Mouse (Mus musculus): ENCODE measurements around the gene Klhl26. TPM values are rescaled to one million over a fixed set of nuclear protein-coding genes. Genes with fewer than 3 reads are reported as not detected.
A peak's percentile ranks its signal among the peaks of the same experiment; 100 is the strongest.

The Klhl26 gene
- polyA plus RNA-seq, 1 experiment from 2014 or later: 29.6 TPM

DNA sequence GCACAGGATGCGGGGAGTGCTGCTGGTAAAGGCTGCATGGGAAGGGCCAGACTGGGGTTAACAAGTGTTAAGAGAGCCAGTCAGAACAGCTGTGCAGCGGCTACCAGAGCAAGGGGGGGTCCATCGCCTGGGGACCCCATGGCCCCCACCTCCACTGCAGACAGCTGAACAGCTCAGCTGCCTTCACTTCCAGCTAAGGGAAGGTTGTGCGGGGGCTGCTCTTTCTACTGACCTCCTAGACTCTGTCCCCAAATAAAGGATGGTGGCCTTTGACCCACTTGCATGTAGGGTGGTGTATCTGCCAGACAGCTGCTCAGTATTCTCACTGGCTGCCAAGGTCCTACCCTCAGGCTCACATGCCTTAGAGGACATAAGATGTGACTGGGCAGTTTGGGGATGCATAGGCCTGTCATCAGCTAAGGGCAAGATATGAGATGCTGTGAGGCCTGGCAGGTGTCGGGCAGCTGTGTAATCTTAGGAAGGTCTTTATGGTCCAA, 9.5 kb downstream of the Klhl26 start:
- Histone ChIP-seq H3K9me3 (no peaks in the 10 kb centered on the region), H3K9ac (no peak overlapping the region), H3K4me1 (peaks cover 18% of the 10 kb centered on the region), H3K4me3 (no peak overlapping the region), H3K27me3 (no peaks in the 10 kb centered on the region), H3K36me3 (peaks cover 11% of the 10 kb centered on the region; the same call in 1 of the 2 replicates), H3K4me2 (replicated peaks) (no peak overlapping the region), H3K27ac (peak overlapping the region; percentile 12; the same call in 1 of the 2 replicates)
- no peak for ATAC-seq (ENCODE audit: insufficient number of reproducible peaks, insufficient read depth, low FRiP score, low TSS enrichment)
- 69% methylated on average over 5 of the region's 5 CpGs for WGBS

DNA sequence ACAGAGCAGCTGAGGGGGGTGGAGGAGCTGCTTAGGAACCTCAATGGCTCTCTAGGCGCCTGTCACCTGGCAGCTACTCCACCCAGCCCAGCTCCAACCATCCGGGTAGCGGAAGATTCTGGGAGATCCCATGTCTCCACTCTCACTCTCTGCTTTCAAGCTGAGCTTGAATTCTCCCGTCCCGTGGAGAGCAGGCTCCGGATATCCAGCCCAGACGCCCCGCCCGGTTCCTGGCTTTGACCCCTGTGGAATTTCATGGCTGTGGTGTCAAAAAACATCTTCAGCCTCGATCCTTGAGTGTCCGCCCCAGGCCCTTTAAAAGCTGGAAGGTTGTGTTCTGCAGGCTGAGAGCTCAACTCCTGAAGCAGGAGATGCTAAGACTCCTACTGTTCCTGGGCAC, 10.0 kb downstream of the Klhl26 start:
- H3K36me3 ChIP-seq: peaks cover 11% of the 10 kb centered on the region; the same call in 1 of the 2 replicates
- H3K9ac ChIP-seq: no peak overlapping the region
- H3K9me3 ChIP-seq: no peaks in the 10 kb centered on the region
- H3K4me3 ChIP-seq: no peak overlapping the region
- ATAC-seq (ENCODE audit: insufficient number of reproducible peaks, insufficient read depth, low FRiP score, low TSS enrichment): no peak
- WGBS: 51% methylated on average over 11 of the region's 11 CpGs
- peaks cover 18% of the 10 kb centered on the region for H3K4me1 ChIP-seq
- peak overlapping the region; percentile 12 for H3K27ac ChIP-seq
- H3K4me2 ChIP-seq (replicated peaks): no peak overlapping the region
- H3K27me3 ChIP-seq: no peaks in the 10 kb centered on the region

DNA sequence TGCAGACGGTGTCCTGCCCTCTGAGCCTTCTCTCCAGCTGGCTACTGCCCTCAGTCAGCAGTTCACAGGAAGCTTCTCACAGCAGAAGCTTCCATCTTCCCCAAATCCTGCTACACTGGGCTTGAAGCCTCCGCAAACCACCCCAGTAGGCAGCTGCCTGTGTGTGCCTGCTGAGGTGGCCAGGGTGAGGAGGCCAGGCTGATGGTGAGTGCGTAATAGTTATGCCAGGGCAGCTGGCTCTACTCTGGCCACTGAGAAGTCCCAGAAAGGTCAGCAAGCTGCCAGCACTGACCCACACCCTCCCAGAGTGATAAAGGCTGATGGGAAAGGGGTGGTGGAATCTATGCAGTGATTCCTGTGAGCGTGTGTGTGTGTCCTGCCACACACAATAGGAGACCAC, 10.5 kb downstream of the Klhl26 start:
- Histone ChIP-seq H3K9me3 (no peaks in the 10 kb centered on the region), H3K4me2 (replicated peaks) (no peak overlapping the region), H3K27me3 (no peaks in the 10 kb centered on the region), H3K9ac (no peak overlapping the region), H3K4me3 (no peak overlapping the region), H3K4me1 (peaks cover 18% of the 10 kb centered on the region), H3K27ac (peak overlapping the region; percentile 12; the same call in 1 of the 2 replicates), H3K36me3 (peaks cover 11% of the 10 kb centered on the region; the same call in 1 of the 2 replicates)
- ATAC-seq (ENCODE audit: insufficient number of reproducible peaks, insufficient read depth, low FRiP score, low TSS enrichment): no peak
- 86% methylated on average over 4 of the region's 4 CpGs for WGBS

DNA sequence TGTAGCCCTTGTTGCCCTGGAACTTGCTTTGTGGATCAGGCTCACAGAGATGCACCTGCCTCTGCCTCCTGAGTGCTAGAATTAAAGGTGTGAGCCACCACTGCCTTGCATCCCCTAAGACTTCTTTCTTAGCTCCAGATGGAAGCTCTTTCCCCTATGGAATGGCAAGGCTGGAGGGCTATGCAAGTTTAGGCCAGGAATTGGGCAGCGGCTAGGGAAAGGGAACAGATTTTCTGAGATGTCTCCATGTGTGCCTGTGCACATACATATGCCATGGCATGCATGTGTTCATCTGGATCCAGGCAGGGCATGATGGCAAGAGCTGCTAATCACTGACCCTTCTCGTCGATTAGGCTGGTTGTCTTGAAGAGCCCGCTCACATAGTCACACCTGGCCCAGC, 11.1 kb downstream of the Klhl26 start:
- H3K4me2 ChIP-seq (replicated peaks): no peak overlapping the region
- ATAC-seq (ENCODE audit: insufficient number of reproducible peaks, insufficient read depth, low FRiP score, low TSS enrichment): no peak
- H3K9me3 ChIP-seq: no peaks in the 10 kb centered on the region
- WGBS: 94% methylated on average over 4 of the region's 4 CpGs
- H3K27ac ChIP-seq: no peak overlapping the region
- H3K36me3 ChIP-seq: peaks cover 11% of the 10 kb centered on the region; the same call in 1 of the 2 replicates
- no peaks in the 10 kb centered on the region for H3K27me3 ChIP-seq
- H3K9ac ChIP-seq: no peak overlapping the region
- H3K4me3 ChIP-seq: no peak overlapping the region
- H3K4me1 ChIP-seq: peaks cover 18% of the 10 kb centered on the region

DNA sequence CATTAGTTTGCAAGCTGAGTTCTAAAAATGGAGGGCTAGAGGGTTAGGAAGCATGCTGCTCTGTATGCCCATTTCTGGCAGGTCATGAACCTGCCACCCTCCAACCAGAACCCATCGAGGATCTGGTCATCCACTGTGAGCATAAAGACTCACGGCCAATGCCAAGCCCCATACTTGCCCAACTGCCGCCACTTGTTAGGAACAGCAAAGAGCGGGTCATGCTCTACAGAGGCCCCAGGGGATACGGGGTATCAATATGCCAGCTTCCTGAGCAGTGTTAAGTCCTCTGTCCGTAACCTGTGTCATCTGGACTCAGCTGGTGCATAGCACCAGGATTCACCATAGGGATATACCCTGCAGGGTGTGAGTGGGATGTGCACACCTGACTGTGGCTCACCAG, 12.6 kb downstream of the Klhl26 start:
- no peak for ATAC-seq (ENCODE audit: insufficient number of reproducible peaks, insufficient read depth, low FRiP score, low TSS enrichment)
- 83% methylated on average over 6 of the region's 6 CpGs for WGBS
- Histone ChIP-seq H3K4me1 (peaks cover 18% of the 10 kb centered on the region), H3K4me2 (replicated peaks) (no peak overlapping the region), H3K9ac (no peak overlapping the region), H3K27me3 (no peaks in the 10 kb centered on the region), H3K36me3 (peaks cover 11% of the 10 kb centered on the region; the same call in 1 of the 2 replicates), H3K9me3 (no peaks in the 10 kb centered on the region), H3K4me3 (no peak overlapping the region), H3K27ac (no peak overlapping the region)

DNA sequence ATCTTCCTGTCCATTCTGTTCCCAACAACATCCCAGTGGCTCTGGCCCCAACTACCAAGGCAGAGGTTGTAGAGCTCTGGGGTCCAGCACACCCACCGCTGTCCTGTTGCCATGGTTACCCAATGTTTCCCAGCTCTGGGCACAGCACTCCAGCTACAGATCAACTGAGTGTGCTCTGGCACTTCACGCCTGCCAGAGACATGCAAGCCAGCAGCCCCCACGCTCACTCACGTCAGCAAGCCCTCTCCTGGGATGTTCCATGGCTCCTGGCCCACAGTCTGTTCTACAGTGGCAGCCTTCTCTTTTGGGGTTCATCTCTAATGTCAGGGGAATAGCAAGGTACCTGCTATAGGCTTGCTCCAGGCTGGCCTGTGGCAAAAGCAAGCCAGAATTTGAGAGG, 13.5 kb downstream of the Klhl26 start:
- H3K4me1 ChIP-seq: peaks cover 18% of the 10 kb centered on the region
- peaks cover 11% of the 10 kb centered on the region; the same call in 1 of the 2 replicates for H3K36me3 ChIP-seq
- H3K4me3 ChIP-seq: no peak overlapping the region
- no peak for ATAC-seq (ENCODE audit: insufficient number of reproducible peaks, insufficient read depth, low FRiP score, low TSS enrichment)
- H3K27me3 ChIP-seq: no peaks in the 10 kb centered on the region
- no peaks in the 10 kb centered on the region for H3K9me3 ChIP-seq
- H3K4me2 ChIP-seq (replicated peaks): no peak overlapping the region
- H3K9ac ChIP-seq: no peak overlapping the region
- no peak overlapping the region for H3K27ac ChIP-seq
- 91% methylated on average over 4 of the region's 4 CpGs for WGBS

DNA sequence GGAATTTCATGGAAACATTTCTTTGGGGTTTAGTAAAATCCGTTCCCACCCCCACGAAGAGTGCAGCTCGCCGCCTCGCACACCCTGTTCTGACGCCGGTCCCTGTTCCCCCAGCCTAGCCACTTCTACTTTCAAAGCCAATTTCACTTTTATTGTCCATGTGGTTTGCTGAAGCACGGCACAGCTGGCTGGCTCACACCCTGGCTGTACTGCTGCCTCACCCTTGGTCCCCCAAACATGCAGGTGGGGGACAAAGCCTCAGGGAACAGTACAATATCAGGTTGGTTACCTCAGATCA, 14.3 kb downstream of the Klhl26 start:
- H3K9ac ChIP-seq: no peak overlapping the region
- no peak for ATAC-seq (ENCODE audit: insufficient number of reproducible peaks, insufficient read depth, low FRiP score, low TSS enrichment)
- no peaks in the 10 kb centered on the region for H3K27me3 ChIP-seq
- no peak overlapping the region for H3K4me2 ChIP-seq (replicated peaks)
- no peak overlapping the region for H3K27ac ChIP-seq
- no peak overlapping the region for H3K4me3 ChIP-seq
- peaks cover 10% of the 10 kb centered on the region; the same call in 1 of the 2 replicates for H3K36me3 ChIP-seq
- H3K4me1 ChIP-seq: peaks cover 10% of the 10 kb centered on the region
- 94% methylated on average over 8 of the region's 8 CpGs for WGBS
- no peaks in the 10 kb centered on the region for H3K9me3 ChIP-seq

DNA sequence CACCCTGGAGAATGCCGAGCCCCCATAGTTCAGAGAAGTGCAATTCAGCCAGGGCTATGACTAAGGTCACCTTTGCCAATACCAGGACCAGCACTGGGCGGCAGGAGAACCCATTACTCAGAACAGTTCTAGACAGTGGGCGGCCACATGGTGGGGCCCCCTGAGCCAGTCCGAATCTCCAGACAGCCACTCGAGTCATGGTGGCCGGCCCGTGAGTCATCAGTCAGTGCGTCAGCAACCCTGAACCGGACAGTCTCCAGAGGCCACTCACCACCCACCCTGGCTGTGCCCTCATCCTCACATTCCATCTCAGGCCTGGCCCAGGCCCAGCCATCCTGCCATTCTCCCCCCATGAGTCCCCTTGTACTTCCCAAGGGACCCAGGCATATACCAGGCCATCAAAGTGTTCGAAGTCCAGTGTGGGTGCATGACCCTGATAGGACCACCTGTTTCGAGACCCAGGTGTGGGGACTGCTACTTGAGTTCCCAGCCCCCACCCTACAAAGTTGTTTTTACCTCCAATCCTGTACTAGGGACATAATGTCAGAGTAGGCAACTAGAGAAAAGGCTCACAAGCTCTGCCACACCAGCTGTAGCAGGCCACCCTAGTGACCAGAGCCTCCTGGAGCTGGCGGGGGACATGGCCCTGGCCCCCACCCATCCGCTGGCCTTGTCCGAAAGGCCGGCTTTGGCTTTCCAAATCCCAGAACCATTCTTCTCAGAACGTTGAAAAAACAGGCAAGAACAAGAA, 14.8 kb downstream of the Klhl26 start:
- Histone ChIP-seq H3K4me1 (peaks cover 5% of the 10 kb centered on the region; the same call in 1 of the 2 replicates), H3K27me3 (no peaks in the 10 kb centered on the region), H3K4me2 (replicated peaks) (no peak overlapping the region), H3K9ac (no peak overlapping the region), H3K36me3 (peaks cover 9% of the 10 kb centered on the region; the same call in 1 of the 2 replicates), H3K9me3 (no peaks in the 10 kb centered on the region), H3K4me3 (no peak overlapping the region), H3K27ac (no peak overlapping the region)
- 90% methylated on average over 16 of the region's 16 CpGs for WGBS
- ATAC-seq (ENCODE audit: insufficient number of reproducible peaks, insufficient read depth, low FRiP score, low TSS enrichment): no peak

DNA sequence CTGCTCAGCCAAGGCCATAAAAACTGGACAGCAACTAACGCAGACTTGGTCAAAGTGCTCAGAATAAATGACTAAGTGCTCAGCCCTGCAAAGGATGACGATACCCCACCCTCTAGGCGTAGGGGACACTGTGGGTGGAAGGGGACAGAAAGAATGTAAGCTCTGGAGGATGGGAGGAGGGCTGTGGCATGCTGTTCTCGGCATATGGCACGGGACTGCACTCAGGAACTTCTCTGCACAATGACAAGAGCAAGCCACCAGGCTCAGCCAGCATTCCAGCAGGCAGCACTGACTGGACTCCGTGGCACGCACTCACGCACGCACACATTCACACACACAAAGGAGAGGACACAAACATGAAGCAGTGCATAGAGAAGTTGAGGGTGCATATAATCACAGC, 16.2 kb downstream of the Klhl26 start:
- no peak for ATAC-seq (ENCODE audit: insufficient number of reproducible peaks, insufficient read depth, low FRiP score, low TSS enrichment)
- Histone ChIP-seq H3K4me3 (no peak overlapping the region), H3K4me2 (replicated peaks) (no peak overlapping the region), H3K27me3 (no peaks in the 10 kb centered on the region), H3K27ac (no peak overlapping the region), H3K9me3 (no peaks in the 10 kb centered on the region), H3K36me3 (0 out of 2 replicates have a peak, but pooled peaks cover under 1% of the 10 kb centered on the region), H3K4me1 (no peaks in the 10 kb centered on the region), H3K9ac (no peak overlapping the region)
- 82% methylated on average over 9 of the region's 9 CpGs for WGBS

DNA sequence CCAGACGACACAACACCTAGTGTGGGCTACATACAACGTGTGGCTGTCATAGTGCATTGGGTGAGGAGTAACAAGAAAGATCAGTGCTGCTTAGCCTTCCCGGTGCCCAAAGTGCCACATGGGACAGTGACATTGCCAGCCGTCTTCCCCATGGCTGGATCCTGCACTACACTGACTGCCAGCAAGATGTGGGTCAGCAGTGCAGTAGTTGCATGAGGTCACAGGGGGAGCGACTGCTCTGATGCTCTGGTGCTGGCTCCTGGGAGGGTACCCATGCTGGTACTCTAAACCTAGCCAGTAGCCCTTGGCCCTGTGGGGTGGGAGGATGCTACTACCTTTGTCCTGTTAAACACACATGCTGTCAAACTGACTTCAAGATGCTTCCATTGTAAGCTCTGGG, 16.6 kb downstream of the Klhl26 start:
- Histone ChIP-seq H3K4me3 (no peak overlapping the region), H3K27me3 (no peaks in the 10 kb centered on the region), H3K27ac (no peak overlapping the region), H3K9me3 (no peaks in the 10 kb centered on the region), H3K9ac (no peak overlapping the region), H3K36me3 (no peaks in the 10 kb centered on the region), H3K4me2 (replicated peaks) (no peak overlapping the region), H3K4me1 (no peaks in the 10 kb centered on the region)
- WGBS: 91% methylated on average over 5 of the region's 5 CpGs
- no peak for ATAC-seq (ENCODE audit: insufficient number of reproducible peaks, insufficient read depth, low FRiP score, low TSS enrichment)

DNA sequence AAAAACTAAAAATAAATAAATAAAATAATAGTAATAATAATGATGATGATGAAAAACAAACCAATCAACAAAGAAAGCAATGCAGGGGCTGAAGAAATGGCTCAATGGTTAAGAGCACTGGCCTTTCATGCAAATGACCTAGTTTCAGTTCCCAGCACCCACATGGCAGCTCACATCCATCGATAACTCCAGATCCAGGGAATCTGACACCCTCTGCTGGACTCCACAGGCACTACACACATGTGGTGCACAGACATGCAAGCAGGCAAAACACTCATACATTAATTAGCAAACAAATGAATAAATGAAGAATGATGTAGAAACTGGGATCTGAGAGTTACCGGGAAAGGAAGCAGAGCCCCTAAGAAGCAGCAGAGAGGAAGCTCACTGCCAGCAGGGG, 17.1 kb downstream of the Klhl26 start:
- no peaks in the 10 kb centered on the region for H3K36me3 ChIP-seq
- no peak for ATAC-seq (ENCODE audit: insufficient number of reproducible peaks, insufficient read depth, low FRiP score, low TSS enrichment)
- H3K9me3 ChIP-seq: no peaks in the 10 kb centered on the region
- H3K27me3 ChIP-seq: no peaks in the 10 kb centered on the region
- H3K27ac ChIP-seq: no peak overlapping the region
- no peak overlapping the region for H3K9ac ChIP-seq
- no peak overlapping the region for H3K4me2 ChIP-seq (replicated peaks)
- H3K4me3 ChIP-seq: no peak overlapping the region
- WGBS: 96% methylated on average over 2 of the region's 2 CpGs
- no peaks in the 10 kb centered on the region for H3K4me1 ChIP-seq

DNA sequence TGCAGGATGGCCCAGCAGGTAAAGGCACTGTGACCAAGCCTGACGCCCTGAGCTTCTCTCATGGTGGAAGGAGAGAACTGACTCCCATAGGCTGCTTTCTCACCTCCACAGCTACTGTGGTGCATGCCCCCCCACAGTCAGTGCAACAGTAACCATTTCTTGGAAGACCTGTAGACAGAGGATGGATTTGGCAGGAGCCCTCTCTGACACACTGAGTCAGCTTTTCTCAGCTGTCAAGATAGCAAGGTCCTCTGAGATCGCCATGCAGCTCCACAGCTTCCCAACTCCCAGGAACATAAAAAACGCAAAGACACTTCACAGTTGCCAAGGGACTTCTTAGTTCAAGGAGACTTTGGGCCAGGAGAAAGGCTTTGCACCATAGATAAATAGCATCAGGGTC, 18.3 kb downstream of the Klhl26 start:
- H3K4me3 ChIP-seq: no peak overlapping the region
- no peak overlapping the region for H3K4me2 ChIP-seq (replicated peaks)
- H3K36me3 ChIP-seq: no peaks in the 10 kb centered on the region
- no peak overlapping the region for H3K9ac ChIP-seq
- ATAC-seq (ENCODE audit: insufficient number of reproducible peaks, insufficient read depth, low FRiP score, low TSS enrichment): no peak
- no peaks in the 10 kb centered on the region for H3K9me3 ChIP-seq
- 88% methylated on average over 3 of the region's 3 CpGs for WGBS
- no peaks in the 10 kb centered on the region for H3K27me3 ChIP-seq
- no peak overlapping the region for H3K27ac ChIP-seq
- 0 out of 2 replicates have a peak, but pooled peaks cover 4% of the 10 kb centered on the region for H3K4me1 ChIP-seq

All from embryonic facial prominence, embryonic 12.5 days (tissue).